Mouse (Mus musculus): ENCODE data around the gene 9330182L06Rik.

GRCm38 (mm10) chr5:9364937-9365336 is 99.0 kb downstream of the 9330182L06Rik start:
- TF ChIP-seq POLR2A (IDR thresholded peaks at IDR 0.05; ENCODE audit: control insufficient read depth, extremely low read depth, insufficient read depth, low read length, poor library complexity) (no peak), CTCF (IDR thresholded peaks at IDR 0.05; ENCODE audit: borderline replicate concordance, control insufficient read depth, extremely low read depth, insufficient read depth, low read length, poor library complexity) (no peak)

Data from thymus, adult 2 months (tissue).